Mouse (Mus musculus) hindbrain, embryonic 16.5 days (tissue): Measurements from ENCODE around the gene Spib. TPM values are rescaled to one million over a fixed set of nuclear protein-coding genes. Genes with fewer than 3 reads are reported as not detected.
A peak's percentile ranks its signal among the peaks of the same experiment; 100 is the strongest.

Experiments
- ATAC-seq: fragments of 200-750 bp; cut with Nextera tagmentation; 2 replicates; pipeline ENCODE4 v1.8.0; 2017; ENCODE audit warnings: moderate TSS enrichment, moderate library complexity
- H3K27ac ChIP-seq: fragments of 300-500 bp; sonication (generic); 2 replicates; pipeline ENCODE4 v1.5.1; 2014; ENCODE audit warnings: low read depth, mild to moderate bottlenecking, control low read depth, low read length, moderate library complexity
- H3K27me3 ChIP-seq: fragments of 300-500 bp; sonication (generic); replicated peaks from 2 replicates; pipeline ENCODE4 v1.6.1; 2014; ENCODE audit warnings: low read length; ENCODE audit not compliant: control insufficient read depth, insufficient read depth
- H3K36me3 ChIP-seq: fragments of 300-500 bp; sonication (generic); 2 replicates; pipeline ENCODE4 v1.6.1; 2014; ENCODE audit warnings: mild to moderate bottlenecking, low read length, moderate library complexity, mixed read lengths; ENCODE audit not compliant: control insufficient read depth, insufficient read depth
- H3K4me1 ChIP-seq: fragments of 300-500 bp; sonication (generic); 2 replicates; pipeline ENCODE4 v1.6.1; 2014; ENCODE audit warnings: low read depth, low read length; ENCODE audit not compliant: control insufficient read depth, insufficient read depth
- H3K4me2 ChIP-seq: fragments of 300-500 bp; sonication (generic); 2 replicates; pipeline ENCODE4 v1.6.1; 2014; ENCODE audit warnings: mild to moderate bottlenecking, low read length, control low read depth, moderate library complexity
- H3K4me3 ChIP-seq: fragments of 300-500 bp; sonication (generic); 2 replicates; pipeline ENCODE4 v1.5.1; 2014; ENCODE audit warnings: mild to moderate bottlenecking, low read length, control low read depth, moderate library complexity
- H3K9ac ChIP-seq: fragments of 300-500 bp; sonication (generic); 2 replicates; pipeline ENCODE4 v1.6.1; 2014; ENCODE audit warnings: low read depth, mild to moderate bottlenecking, control low read depth, low read length, moderate library complexity
- H3K9me3 ChIP-seq: fragments of 300-500 bp; sonication (generic); 2 replicates; pipeline ENCODE4 v1.6.1; 2014; ENCODE audit warnings: mild to moderate bottlenecking, low read length, moderate library complexity; ENCODE audit not compliant: control insufficient read depth
- WGBS: fragments of 180-500 bp; shearing (Covaris S2); extraction: QIAGEN DNeasy Blood & Tissue Kit; methylation state at CpG from one replicate; pipeline ENCODE4 v1.1.7; 2014; 5-methylcytosine and 5-hydroxymethylcytosine counted together
- polyA plus RNA-seq: library from polyadenylated mRNA; unstranded; fragments of >200 nt; fragmentation: Nextera tagmentation; extraction: Ambion mirVana; gene quantifications from 2 replicates; pipeline ENCODE4 v1.2.1, GENCODE M21; 2015

Gene Spib
- polyA plus RNA-seq, 1 experiment from 2014 or later, result not detected

GRCm38 (mm10) chr7:44523056-44523455, 8.8 kb downstream of the Spib start:
- Histone ChIP-seq H3K9ac (no peak overlapping the region), H3K4me2 (no peak overlapping the region), H3K27ac (no peak overlapping the region), H3K27me3 (peaks cover 17% of the 10 kb centered on the region), H3K4me1 (peaks cover 7% of the 10 kb centered on the region; the same call in 1 of the 2 replicates), H3K4me3 (no peak overlapping the region), H3K9me3 (no peaks in the 10 kb centered on the region), H3K36me3 (no peaks in the 10 kb centered on the region)
- WGBS, result 87% methylated on average over 2 of the region's 2 CpGs
- ATAC-seq, result no peak

GRCm38 (mm10) chr7:44521710-44522109, 10.2 kb downstream of the Spib start:
- H3K27me3 ChIP-seq, result peaks cover 17% of the 10 kb centered on the region
- peak overlapping the region; percentile 12 for H3K4me2 ChIP-seq
- no peak overlapping the region for H3K27ac ChIP-seq
- no peaks in the 10 kb centered on the region for H3K36me3 ChIP-seq
- no peak for ATAC-seq
- H3K4me1 ChIP-seq, result peaks cover 3% of the 10 kb centered on the region; the same call in 1 of the 2 replicates
- no peak overlapping the region for H3K4me3 ChIP-seq
- 2% methylated on average over 20 of the region's 20 CpGs for WGBS
- H3K9ac ChIP-seq, result no peak overlapping the region
- no peaks in the 10 kb centered on the region for H3K9me3 ChIP-seq

GRCm38 (mm10) chr7:44520990-44521389, 10.9 kb downstream of the Spib start:
- H3K36me3 ChIP-seq, result no peaks in the 10 kb centered on the region
- no peak overlapping the region for H3K4me3 ChIP-seq
- H3K27ac ChIP-seq, result no peak overlapping the region
- no peak for ATAC-seq
- H3K4me1 ChIP-seq, result peaks cover 3% of the 10 kb centered on the region; the same call in 1 of the 2 replicates
- no peak overlapping the region for H3K4me2 ChIP-seq
- peaks cover 17% of the 10 kb centered on the region for H3K27me3 ChIP-seq
- H3K9ac ChIP-seq, result no peak overlapping the region
- WGBS, result 71% methylated on average over 3 of the region's 3 CpGs
- H3K9me3 ChIP-seq, result no peaks in the 10 kb centered on the region

GRCm38 (mm10) chr7:44519240-44519913, 12.5 kb downstream of the Spib start:
- peaks cover 3% of the 10 kb centered on the region; the same call in 1 of the 2 replicates for H3K4me1 ChIP-seq
- H3K9ac ChIP-seq, result no peak overlapping the region
- no peaks in the 10 kb centered on the region for H3K36me3 ChIP-seq
- H3K27me3 ChIP-seq, result peaks cover 17% of the 10 kb centered on the region
- H3K27ac ChIP-seq, result no peak overlapping the region
- WGBS, result 75% methylated on average over 9 of the region's 9 CpGs
- no peak overlapping the region for H3K4me3 ChIP-seq
- H3K4me2 ChIP-seq, result no peak overlapping the region
- H3K9me3 ChIP-seq, result no peaks in the 10 kb centered on the region
- no peak for ATAC-seq

- H3K9ac ChIP-seq, result no peak overlapping the region
- H3K4me1 ChIP-seq, result no peaks in the 10 kb centered on the region
- no peaks in the 10 kb centered on the region; the same call in 1 of the 2 replicates for H3K9me3 ChIP-seq
- no peak overlapping the region for H3K27ac ChIP-seq
- H3K4me3 ChIP-seq, result no peak overlapping the region
- H3K4me2 ChIP-seq, result no peak overlapping the region
- ATAC-seq, result no peak
- H3K36me3 ChIP-seq, result no peaks in the 10 kb centered on the region
- peaks cover 6% of the 10 kb centered on the region for H3K27me3 ChIP-seq
Measured at GRCm38 (mm10) chr7:44507491-44507890, 24.4 kb downstream of the Spib start.

- Histone ChIP-seq H3K36me3 (no peaks in the 10 kb centered on the region), H3K4me2 (no peak overlapping the region), H3K9ac (no peak overlapping the region), H3K9me3 (no peaks in the 10 kb centered on the region), H3K27ac (no peak overlapping the region), H3K4me3 (no peak overlapping the region), H3K27me3 (no peaks in the 10 kb centered on the region), H3K4me1 (peaks cover 5% of the 10 kb centered on the region; the same call in 1 of the 2 replicates)
- WGBS, result 33% methylated on average over 5 of the region's 5 CpGs
- peak; percentile 61; the same call in 1 of the 2 replicates for ATAC-seq
Measured at GRCm38 (mm10) chr7:44501563-44502115, 30.2 kb downstream of the Spib start.

- Histone ChIP-seq H3K27ac (no peak overlapping the region), H3K9me3 (no peaks in the 10 kb centered on the region), H3K27me3 (no peaks in the 10 kb centered on the region), H3K4me1 (peaks cover 12% of the 10 kb centered on the region), H3K4me3 (no peak overlapping the region), H3K9ac (no peak overlapping the region), H3K36me3 (no peaks in the 10 kb centered on the region), H3K4me2 (no peak overlapping the region)
- 65% methylated on average over 20 of the region's 20 CpGs for WGBS
- no peak for ATAC-seq
Measured at GRCm38 (mm10) chr7:44500046-44500445, 31.8 kb downstream of the Spib start.

- Histone ChIP-seq H3K36me3 (0 out of 2 replicates have a peak, but pooled peaks cover under 1% of the 10 kb centered on the region), H3K9me3 (no peaks in the 10 kb centered on the region), H3K27me3 (no peaks in the 10 kb centered on the region), H3K4me3 (no peak overlapping the region), H3K9ac (no peak overlapping the region), H3K27ac (no peak overlapping the region), H3K4me2 (no peak overlapping the region), H3K4me1 (peaks cover 18% of the 10 kb centered on the region)
- 79% methylated on average over 1 of the region's 1 CpGs for WGBS
- ATAC-seq, result no peak
Measured at GRCm38 (mm10) chr7:44498922-44499321, 32.9 kb downstream of the Spib start.

- no peak for ATAC-seq
- Histone ChIP-seq H3K4me2 (peak overlapping the region; percentile 88), H3K27me3 (no peaks in the 10 kb centered on the region), H3K27ac (peak overlapping the region; percentile 94; the same call in 1 of the 2 replicates), H3K4me1 (peaks cover 18% of the 10 kb centered on the region), H3K4me3 (peak overlapping the region; percentile 76), H3K36me3 (peaks cover 5% of the 10 kb centered on the region; the same call in 1 of the 2 replicates), H3K9me3 (no peaks in the 10 kb centered on the region), H3K9ac (peak overlapping the region; percentile 93)
- WGBS, result 91% methylated on average over 10 of the region's 10 CpGs
Measured at GRCm38 (mm10) chr7:44497361-44498055, 34.4 kb downstream of the Spib start.
